8 mouse cellular contexts compared by ENCODE assay signal in the genomic region with DNA sequence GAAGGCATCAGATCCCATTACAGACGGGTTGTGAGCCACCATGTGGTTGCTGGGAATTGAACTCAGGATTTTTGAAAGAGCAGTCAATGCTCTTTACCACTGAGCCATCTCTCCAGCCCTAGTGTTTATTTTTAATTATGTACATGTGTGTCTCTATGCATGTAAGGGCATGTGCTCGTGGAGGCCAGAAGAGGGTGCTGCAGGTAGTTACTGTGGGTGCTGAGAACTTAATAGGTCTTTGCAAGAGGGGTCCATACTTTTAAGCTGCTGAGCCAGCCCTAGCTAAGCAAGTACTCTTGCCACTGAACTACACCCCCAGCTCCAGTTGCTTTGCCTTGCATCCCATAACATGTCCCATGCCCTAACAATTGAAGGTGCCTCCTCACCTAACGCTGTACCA. TPM values are rescaled to one million over a fixed set of nuclear protein-coding genes. Genes with fewer than 3 reads are reported as not detected.
DNase-seq lines count a peak whose midpoint lies in the region; ATAC-seq and TF ChIP-seq lines count a peak whose summit lies in the region.

No protein-coding gene starts in this region.

- no peaks in the 10 kb centered on the region for H3K27me3 ChIP-seq in lung, postnatal 0 days (replicated peaks; ENCODE audit: insufficient read depth, low read length)
- H3K27me3 ChIP-seq in embryonic facial prominence, embryonic 14.5 days (replicated peaks; ENCODE audit: control insufficient read depth, insufficient read depth, low read length), result no peaks in the 10 kb centered on the region
- H3K27me3 ChIP-seq in limb, embryonic 11.5 days (ENCODE audit: control insufficient read depth, insufficient read depth, low read length), result no peaks in the 10 kb centered on the region
- no peaks in the 10 kb centered on the region for H3K27me3 ChIP-seq in small intestine, adult 2 months (ENCODE audit: control insufficient read depth, insufficient read depth, low read length)

- no peak for ATAC-seq in lung, postnatal 0 days
- ATAC-seq in embryonic facial prominence, embryonic 14.5 days (ENCODE audit: low read depth), result no peak
- no peak for ATAC-seq in limb, embryonic 11.5 days (ENCODE audit: insufficient number of reproducible peaks, low FRiP score, low TSS enrichment, low read depth)

- 0 out of 2 replicates have a peak, but pooled peaks cover 8% of the 10 kb centered on the region for H3K36me3 ChIP-seq in lung, postnatal 0 days (ENCODE audit: insufficient read depth, low read length)
- H3K36me3 ChIP-seq in embryonic facial prominence, embryonic 14.5 days (ENCODE audit: control insufficient read depth, insufficient read depth, low read length), result peaks cover 68% of the 10 kb centered on the region
- peaks cover 19% of the 10 kb centered on the region for H3K36me3 ChIP-seq in limb, embryonic 11.5 days (ENCODE audit: control insufficient read depth, insufficient read depth, low read length)
- peaks cover 38% of the 10 kb centered on the region for H3K36me3 ChIP-seq in small intestine, adult 2 months (ENCODE audit: control insufficient read depth, insufficient read depth, low read length)

- H3K9ac ChIP-seq in lung, postnatal 0 days (replicated peaks; ENCODE audit: low read depth), result 0 out of 2 replicates have a peak overlapping the region, but pooled peaks have one; percentile 26
- peak overlapping the region; percentile 72; the same call in 1 of the 2 replicates for H3K9ac ChIP-seq in embryonic facial prominence, embryonic 14.5 days (ENCODE audit: low read depth, low read length)
- peak overlapping the region; percentile 14 for H3K9ac ChIP-seq in limb, embryonic 11.5 days (ENCODE audit: low read length)

- TF ChIP-seq EP300 in lung, postnatal 0 days (IDR thresholded peaks at IDR 0.05), result no peak

- peak overlapping the region; percentile 99 for H3K4me2 ChIP-seq in lung, postnatal 0 days (replicated peaks; ENCODE audit: low read depth, low read length)
- H3K4me2 ChIP-seq in embryonic facial prominence, embryonic 14.5 days (ENCODE audit: low read depth, low read length), result peak overlapping the region; percentile 68
- H3K4me2 ChIP-seq in limb, embryonic 11.5 days (ENCODE audit: low read depth, severe bottlenecking), result peak overlapping the region; percentile 95; the same call in 1 of the 2 replicates

- no peaks in the 10 kb centered on the region for H3K9me3 ChIP-seq in lung, postnatal 0 days (ENCODE audit: low read length)
- no peaks in the 10 kb centered on the region for H3K9me3 ChIP-seq in embryonic facial prominence, embryonic 14.5 days (ENCODE audit: control insufficient read depth, low read length)
- no peaks in the 10 kb centered on the region for H3K9me3 ChIP-seq in limb, embryonic 11.5 days (ENCODE audit: control insufficient read depth, low read length)

- H3K27ac ChIP-seq in lung, postnatal 0 days (ENCODE audit: low read length), result peak overlapping the region; percentile 91
- H3K27ac ChIP-seq in embryonic facial prominence, embryonic 14.5 days (replicated peaks; ENCODE audit: low read depth, low read length), result no peak overlapping the region
- no peak overlapping the region for H3K27ac ChIP-seq in limb, embryonic 11.5 days (replicated peaks; ENCODE audit: low read depth, low read length)
- no peak overlapping the region; the same call in 1 of the 2 replicates for H3K27ac ChIP-seq in small intestine, adult 2 months (ENCODE audit: insufficient read depth, low read depth, low read length)

- peaks cover 11% of the 10 kb centered on the region for H3K4me1 ChIP-seq in lung, postnatal 0 days (ENCODE audit: insufficient read depth, low read depth, low read length)
- H3K4me1 ChIP-seq in embryonic facial prominence, embryonic 14.5 days (ENCODE audit: control insufficient read depth, insufficient read depth, low read length), result 0 out of 2 replicates have a peak, but pooled peaks cover 9% of the 10 kb centered on the region
- peaks cover 9% of the 10 kb centered on the region for H3K4me1 ChIP-seq in limb, embryonic 11.5 days (ENCODE audit: control insufficient read depth, insufficient read depth, low read length)
- peaks cover 6% of the 10 kb centered on the region for H3K4me1 ChIP-seq in small intestine, adult 2 months (ENCODE audit: control insufficient read depth, insufficient read depth, insufficient read length, low read length)

- peak; percentile 40 for TF ChIP-seq CTCF in lung, postnatal 0 days (IDR thresholded peaks at IDR 0.05)
- TF ChIP-seq CTCF in small intestine, adult 2 months (IDR thresholded peaks at IDR 0.05; ENCODE audit: extremely low read depth, insufficient read length, insufficient replicate concordance, low read depth, low read length), result peak; percentile 10; the same call in 1 of the 2 replicates

- WGBS in lung, postnatal 0 days, result 81% methylated on average over 3 of the region's 3 CpGs
- 74% methylated on average over 3 of the region's 3 CpGs for WGBS in embryonic facial prominence, embryonic 14.5 days
- WGBS in limb, embryonic 11.5 days, result 85% methylated on average over 3 of the region's 3 CpGs
- 87% methylated on average over 3 of the region's 3 CpGs for WGBS in small intestine, adult 2 months

- TF ChIP-seq POLR2A in small intestine, adult 2 months (IDR thresholded peaks at IDR 0.05; ENCODE audit: low read depth, low read length), result no peak

- peak overlapping the region; percentile 73; the same call in 1 of the 2 replicates for H3K4me3 ChIP-seq in lung, postnatal 0 days (ENCODE audit: low read depth, low read length)
- peak overlapping the region; percentile 68 for H3K4me3 ChIP-seq in embryonic facial prominence, embryonic 14.5 days (ENCODE audit: low read depth, low read length)
- peak overlapping the region; percentile 78 for H3K4me3 ChIP-seq in limb, embryonic 11.5 days (ENCODE audit: low read depth, low read length)
- H3K4me3 ChIP-seq in small intestine, adult 2 months (ENCODE audit: low read depth, low read length), result peak overlapping the region; percentile 80

- no peak for DNase-seq in lung, postnatal 0 days (ENCODE audit: low spot score)
- no peak for DNase-seq in lung, postnatal 10 days
- no peak for DNase-seq in embryonic facial prominence, embryonic 14.5 days (ENCODE audit: low spot score)
- no peak for DNase-seq in limb, embryonic 11.5 days (ENCODE audit: low spot score)
- no peak for DNase-seq in gastrocnemius, adult 8-10 months (ENCODE audit: low spot score in 2 of 2)
- DNase-seq in kidney, adult 9 months, result no peak
- DNase-seq in lung, postnatal 25 days (ENCODE audit: low spot score), result no peak

RNA-seq across cellular contexts. Expression of a gene that starts 1.3 kb away (rescaled TPM):
- polyA plus RNA-seq in lung, postnatal 0 days (2015; fragmentation: Nextera tagmentation; extraction: Ambion mirVana), result 47.4 and 56.8 TPM in 2 replicates
- polyA plus RNA-seq in embryonic facial prominence, embryonic 14.5 days (2014; fragmentation: Nextera tagmentation; extraction: Ambion mirVana), result 50.3 and 56.7 TPM in 2 replicates
- polyA plus RNA-seq in limb, embryonic 11.5 days (2014; fragmentation: Nextera tagmentation; extraction: Ambion mirVana), result 56.0 and 61.4 TPM in 2 replicates
- polyA plus RNA-seq in small intestine, adult 2 months (2012; rRNA removed), result 66.7 and 76.0 TPM in 2 replicates
- 10 to 100 TPM; 13.3 to 18.8 (median 16.4) TPM for total RNA-seq in gastrocnemius, adult 8-10 months (2022)

RNA-seq across cellular contexts. Expression of a gene that starts 6.3 kb away (rescaled TPM):
- 302 and 339 TPM in 2 replicates for polyA plus RNA-seq in lung, postnatal 0 days (2015; fragmentation: Nextera tagmentation; extraction: Ambion mirVana)
- 371 and 387 TPM in 2 replicates for polyA plus RNA-seq in embryonic facial prominence, embryonic 14.5 days (2014; fragmentation: Nextera tagmentation; extraction: Ambion mirVana)
- 361 and 375 TPM in 2 replicates for polyA plus RNA-seq in limb, embryonic 11.5 days (2014; fragmentation: Nextera tagmentation; extraction: Ambion mirVana)
- polyA plus RNA-seq in small intestine, adult 2 months (2012; rRNA removed), result 46.2 and 63.5 TPM in 2 replicates
- 100 to 1,000 TPM; 142 to 179 (median 152) TPM for total RNA-seq in gastrocnemius, adult 8-10 months (2022)

RNA-seq across cellular contexts. Expression of a gene that starts 14.3 kb away (rescaled TPM):
- 14.7 and 17.4 TPM in 2 replicates for polyA plus RNA-seq in lung, postnatal 0 days (2015; fragmentation: Nextera tagmentation; extraction: Ambion mirVana)
- 18.4 and 19.6 TPM in 2 replicates for polyA plus RNA-seq in embryonic facial prominence, embryonic 14.5 days (2014; fragmentation: Nextera tagmentation; extraction: Ambion mirVana)
- polyA plus RNA-seq in limb, embryonic 11.5 days (2014; fragmentation: Nextera tagmentation; extraction: Ambion mirVana), result 19.9 and 21.6 TPM in 2 replicates
- polyA plus RNA-seq in small intestine, adult 2 months (2012; rRNA removed), result 11.9 and 37.3 TPM in 2 replicates
- total RNA-seq in gastrocnemius, adult 8-10 months (2022), result 1 to 10 TPM; 4.7 to 8.2 (median 5.8) TPM

RNA-seq across cellular contexts. Expression of a gene that starts 19.0 kb away (rescaled TPM):
- polyA plus RNA-seq in lung, postnatal 0 days (2015; fragmentation: Nextera tagmentation; extraction: Ambion mirVana), result 7.8 and 8.4 TPM in 2 replicates
- polyA plus RNA-seq in embryonic facial prominence, embryonic 14.5 days (2014; fragmentation: Nextera tagmentation; extraction: Ambion mirVana), result 11.0 and 12.4 TPM in 2 replicates
- polyA plus RNA-seq in limb, embryonic 11.5 days (2014; fragmentation: Nextera tagmentation; extraction: Ambion mirVana), result 23.9 and 24.5 TPM in 2 replicates
- 8.1 and 30.0 TPM in 2 replicates for polyA plus RNA-seq in small intestine, adult 2 months (2012; rRNA removed)
- total RNA-seq in gastrocnemius, adult 8-10 months (2022), result 1 to 10 TPM; 6.8 to 7.9 (median 7.0) TPM

Comparison
In these comparisons a context has a peak if more than half of its experiments do, and no peak if none do; other contexts are left out.
1. H3K9ac ChIP-seq: peak in every context shown above with its lines; median percentile 72 in embryonic facial prominence, embryonic 14.5 days; 26 in lung, postnatal 0 days; 14 in limb, embryonic 11.5 days.